Mouse (Mus musculus): ENCODE data around the gene Agfg2.

DNA sequence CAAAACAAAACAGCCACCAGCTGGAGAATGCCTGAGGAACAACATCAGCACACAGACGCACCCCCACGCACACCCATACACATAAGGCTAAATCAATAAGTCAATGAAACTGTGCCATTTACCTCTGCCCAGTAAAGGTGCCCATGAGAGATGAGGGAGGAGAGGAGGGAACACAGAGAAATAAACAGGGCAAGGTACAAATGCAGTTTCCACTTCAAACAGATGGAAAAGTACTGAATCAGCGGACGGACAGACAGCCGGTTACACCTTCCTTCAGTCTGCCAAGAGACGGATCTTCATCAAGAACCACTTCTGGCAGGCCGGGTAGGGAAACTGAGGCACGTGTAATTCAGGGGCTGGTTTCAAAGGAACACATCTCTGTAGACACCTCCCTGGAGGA is 9.7 kb downstream of the Agfg2 start:
- TF ChIP-seq CTCF (conservative IDR thresholded peaks at IDR 0.05; ENCODE audit: low read length) (no peak), POU5F1 (IDR thresholded peaks at IDR 0.05; ENCODE audit: borderline replicate concordance, low read length) (no peak), NANOG (IDR thresholded peaks at IDR 0.05; ENCODE audit: borderline replicate concordance, low read length) (no peak)
